Mouse (Mus musculus): ENCODE measurements around the gene Samd8.

Samd8 gene

GRCm38 (mm10) chr14:21830876-21831767 is 80.8 kb downstream of the Samd8 start:
- peak; percentile 95 for DNase-seq (ENCODE audit: low spot score)

- DNase-seq (ENCODE audit: low spot score) = no peak
These were observed 81.6 kb downstream of the Samd8 start for GRCm38 (mm10) chr14:21831830-21832403.

- DNase-seq (ENCODE audit: low spot score) = no peak
These were observed 88.1 kb downstream of the Samd8 start for GRCm38 (mm10) chr14:21838336-21839017.

GRCm38 (mm10) chr14:21841819-21842592 is 91.7 kb downstream of the Samd8 start:
- DNase-seq (ENCODE audit: low spot score) = no peak

GRCm38 (mm10) chr14:21843263-21843662 is 92.9 kb downstream of the Samd8 start:
- no peak for DNase-seq (ENCODE audit: low spot score)

GRCm38 (mm10) chr14:21846827-21847380 is 96.6 kb downstream of the Samd8 start:
- no peak for DNase-seq (ENCODE audit: low spot score)

GRCm38 (mm10) chr14:21847381-21848165 is 97.2 kb downstream of the Samd8 start:
- no peak for DNase-seq (ENCODE audit: low spot score)
